Mouse (Mus musculus) intestine, embryonic 14.5 days (tissue): Measurements from ENCODE around the gene Plac1. TPM values are rescaled to one million over a fixed set of nuclear protein-coding genes. Genes with fewer than 3 reads are reported as not detected.

ENCODE experiments used
- ATAC-seq: fragments of 200-750 bp; cut with Nextera tagmentation; replicated peaks from 2 replicates; pipeline ENCODE4 v1.8.0; 2017; ENCODE audit warnings: low read depth, moderate number of reproducible peaks, moderate TSS enrichment, moderate library complexity; ENCODE audit not compliant: low FRiP score, low TSS enrichment
- DNase-seq: peaks from one replicate; pipeline ENCODE4 v3.0.0-alpha.2; 2018; ENCODE audit warnings: low spot score
- H3K27ac ChIP-seq: fragments of 300-500 bp; sonication (generic); 2 replicates; pipeline ENCODE4 v1.5.1; 2014; ENCODE audit warnings: low read depth, mild to moderate bottlenecking, control low read depth
- H3K27me3 ChIP-seq: fragments of 300-500 bp; sonication (generic); replicated peaks from 2 replicates; pipeline ENCODE4 v1.6.1; 2014; ENCODE audit warnings: low read length, control low read depth; ENCODE audit not compliant: control insufficient read depth, insufficient read depth
- H3K36me3 ChIP-seq: fragments of 300-500 bp; sonication (generic); 2 replicates; pipeline ENCODE4 v1.6.1; 2014; ENCODE audit warnings: low read length, control low read depth; ENCODE audit not compliant: control insufficient read depth, insufficient read depth
- H3K4me1 ChIP-seq: fragments of 300-500 bp; sonication (generic); replicated peaks from 2 replicates; pipeline ENCODE4 v1.6.1; 2014; ENCODE audit warnings: low read length, control low read depth, mixed read lengths; ENCODE audit not compliant: control insufficient read depth, insufficient read depth
- H3K4me2 ChIP-seq: fragments of 300-500 bp; sonication (generic); 2 replicates; pipeline ENCODE4 v1.6.1; 2014; ENCODE audit warnings: low read length
- H3K4me3 ChIP-seq: fragments of 300-500 bp; sonication (generic); 2 replicates; pipeline ENCODE4 v1.5.1; 2014; ENCODE audit warnings: low read depth, low read length, control low read depth, mixed read lengths
- H3K9ac ChIP-seq: fragments of 300-500 bp; sonication (generic); 2 replicates; pipeline ENCODE4 v1.6.1; 2014; ENCODE audit warnings: mild to moderate bottlenecking, low read length
- H3K9me3 ChIP-seq: fragments of 300-500 bp; sonication (generic); 2 replicates; pipeline ENCODE4 v1.6.1; 2016; ENCODE audit warnings: low read length, control low read depth; ENCODE audit not compliant: control insufficient read depth
- WGBS: fragments of 180-500 bp; shearing (Covaris S2); extraction: QIAGEN DNeasy Blood & Tissue Kit; methylation state at CpG from one replicate; pipeline ENCODE4 v1.1.7; 2014; 5-methylcytosine and 5-hydroxymethylcytosine counted together
- polyA plus RNA-seq: library from polyadenylated mRNA; unstranded; fragments of >200 nt; fragmentation: Nextera tagmentation; extraction: Ambion mirVana; gene quantifications from 2 replicates; pipeline ENCODE4 v1.2.1, GENCODE M21; 2014

The Plac1 gene
- polyA plus RNA-seq, 1 experiment from 2014 or later: 5.1 TPM

DNA sequence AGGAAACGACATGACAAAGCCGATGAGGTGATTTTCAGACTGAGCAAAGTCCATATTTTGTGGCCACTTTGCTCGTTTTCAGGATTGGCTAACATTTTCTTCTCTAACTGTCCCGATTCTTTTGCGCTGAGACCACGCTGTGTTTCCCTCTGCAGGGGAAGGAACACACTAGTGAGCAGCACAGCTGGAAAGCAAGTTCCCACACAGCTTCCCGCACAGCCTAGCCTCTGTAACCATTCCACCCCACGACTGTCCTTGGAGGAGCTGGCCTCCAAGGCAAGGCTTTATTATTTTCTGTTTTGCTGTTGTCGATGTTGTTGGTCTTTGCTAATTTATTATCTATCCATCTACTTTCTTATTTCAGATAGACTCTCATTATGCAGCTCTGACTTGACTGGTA lies 27.4 kb downstream of the Plac1 start:
- ATAC-seq (peak; percentile 34; the same call in 1 of the 2 replicates), DNase-seq (no peak)
- H3K36me3 ChIP-seq: no peaks in the 10 kb centered on the region
- no peak overlapping the region for H3K4me2 ChIP-seq
- peak overlapping the region; percentile 79 for H3K27ac ChIP-seq
- H3K9me3 ChIP-seq: no peaks in the 10 kb centered on the region
- WGBS: 41% methylated on average over 9 of the region's 9 CpGs
- H3K4me3 ChIP-seq: no peak overlapping the region
- H3K4me1 ChIP-seq: peaks cover 15% of the 10 kb centered on the region; the same call in 1 of the 2 replicates
- no peaks in the 10 kb centered on the region for H3K27me3 ChIP-seq
- H3K9ac ChIP-seq: no peak overlapping the region

DNA sequence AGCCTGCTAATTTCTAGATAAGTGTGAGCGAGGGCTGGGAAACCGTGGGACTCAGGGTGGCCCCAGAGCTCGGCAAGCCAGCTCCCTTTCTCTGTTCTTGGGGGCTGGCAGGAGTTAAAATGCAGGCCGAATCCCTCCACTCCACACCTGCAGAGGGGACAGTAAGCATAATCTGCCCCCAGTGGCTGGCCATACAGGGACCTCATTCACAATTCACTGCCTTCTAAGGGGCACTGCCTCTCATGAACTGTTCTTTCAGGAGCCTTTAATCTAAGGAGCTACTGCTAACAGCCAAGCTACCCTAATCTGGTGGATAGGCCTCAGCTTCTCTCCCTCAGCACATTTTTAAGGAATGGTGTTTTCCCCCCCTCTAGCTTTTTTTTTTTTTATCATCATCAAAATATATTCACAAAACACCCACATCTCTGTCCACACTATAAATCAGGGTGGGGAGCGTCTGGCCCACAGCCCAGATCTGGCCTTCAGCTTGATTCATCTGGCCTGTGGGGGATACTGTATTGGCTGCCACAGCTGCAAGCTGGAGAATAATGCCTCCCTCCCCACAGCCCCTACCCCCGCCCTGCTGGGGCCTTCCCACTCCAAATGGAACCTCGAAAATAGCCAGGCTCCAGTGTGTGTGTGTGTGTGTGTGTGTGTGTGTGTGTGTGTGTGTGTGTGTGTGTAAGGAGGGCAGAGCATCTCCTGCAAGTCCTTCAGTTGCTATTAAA lies 28.0 kb downstream of the Plac1 start:
- Histone ChIP-seq H3K9me3 (no peaks in the 10 kb centered on the region), H3K4me1 (peaks cover 15% of the 10 kb centered on the region; the same call in 1 of the 2 replicates), H3K4me3 (no peak overlapping the region), H3K36me3 (no peaks in the 10 kb centered on the region), H3K4me2 (no peak overlapping the region), H3K27ac (peak overlapping the region; percentile 79), H3K9ac (no peak overlapping the region), H3K27me3 (no peaks in the 10 kb centered on the region)
- WGBS: 27% methylated on average over 7 of the region's 7 CpGs
- ATAC-seq (peak; percentile 86), DNase-seq (peak; percentile 75)

DNA sequence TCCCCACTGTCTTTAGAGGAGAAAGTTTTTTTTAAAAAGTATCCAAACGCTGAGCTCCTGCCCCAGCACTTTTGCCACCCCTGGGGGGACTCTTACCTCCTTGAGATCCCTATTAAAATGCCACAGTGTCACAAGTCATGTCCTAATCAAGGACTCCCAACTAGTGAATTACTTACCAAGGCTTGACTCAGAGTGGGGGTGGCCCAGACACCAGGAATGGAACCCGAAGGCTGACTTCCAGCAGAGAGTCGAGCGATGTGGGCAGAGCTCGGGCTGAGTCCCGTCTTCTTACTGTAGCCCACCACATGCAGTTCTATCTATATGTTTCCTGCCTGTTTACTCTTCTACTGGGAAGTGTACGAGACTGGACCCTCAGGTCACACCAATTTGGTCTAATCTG lies 30.5 kb downstream of the Plac1 start:
- Histone ChIP-seq H3K27ac (no peak overlapping the region; the same call in 1 of the 2 replicates), H3K4me1 (peaks cover 11% of the 10 kb centered on the region; the same call in 1 of the 2 replicates), H3K4me3 (no peak overlapping the region), H3K9ac (no peak overlapping the region), H3K4me2 (no peak overlapping the region), H3K36me3 (no peaks in the 10 kb centered on the region), H3K9me3 (no peaks in the 10 kb centered on the region), H3K27me3 (no peaks in the 10 kb centered on the region)
- ATAC-seq (no peak), DNase-seq (no peak)
- WGBS: 60% methylated on average over 7 of the region's 7 CpGs

DNA sequence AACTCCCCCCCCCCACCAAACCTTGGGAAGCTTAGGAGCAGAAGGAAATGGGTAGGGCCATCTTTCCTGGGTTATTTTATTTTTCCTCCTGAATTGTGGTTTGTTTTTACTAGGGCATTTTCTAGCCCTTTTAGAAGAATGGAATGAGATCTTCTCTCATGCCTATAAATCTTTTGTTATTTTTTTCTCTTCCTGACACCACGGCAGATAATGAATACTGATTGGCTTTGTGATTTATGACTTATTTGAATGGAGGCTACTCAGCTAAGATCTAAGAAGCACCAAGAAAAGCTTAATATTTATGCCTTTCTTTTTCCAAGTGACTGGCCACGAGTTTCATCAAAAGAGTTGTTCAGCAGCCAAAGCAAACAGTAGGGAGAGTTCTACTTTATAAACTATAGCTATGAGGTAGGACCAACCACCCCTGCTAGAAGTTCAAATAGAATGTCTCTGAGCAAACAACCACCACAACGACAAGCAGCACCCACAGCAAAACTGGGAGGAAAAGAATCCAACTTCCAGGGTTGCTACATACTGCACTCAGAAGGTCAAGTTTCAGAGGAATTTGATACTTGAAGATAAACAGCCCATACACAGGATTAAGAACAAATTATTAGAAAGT lies 35.1 kb downstream of the Plac1 start:
- Histone ChIP-seq H3K9ac (no peak overlapping the region), H3K27me3 (no peaks in the 10 kb centered on the region), H3K36me3 (no peaks in the 10 kb centered on the region), H3K9me3 (no peaks in the 10 kb centered on the region), H3K4me3 (no peak overlapping the region), H3K4me2 (no peak overlapping the region), H3K4me1 (no peaks in the 10 kb centered on the region), H3K27ac (peak overlapping the region; percentile 22; the same call in 1 of the 2 replicates)
- 17% methylated on average over 3 of the region's 3 CpGs for WGBS
- DNase-seq (no peak), ATAC-seq (no peak)

DNA sequence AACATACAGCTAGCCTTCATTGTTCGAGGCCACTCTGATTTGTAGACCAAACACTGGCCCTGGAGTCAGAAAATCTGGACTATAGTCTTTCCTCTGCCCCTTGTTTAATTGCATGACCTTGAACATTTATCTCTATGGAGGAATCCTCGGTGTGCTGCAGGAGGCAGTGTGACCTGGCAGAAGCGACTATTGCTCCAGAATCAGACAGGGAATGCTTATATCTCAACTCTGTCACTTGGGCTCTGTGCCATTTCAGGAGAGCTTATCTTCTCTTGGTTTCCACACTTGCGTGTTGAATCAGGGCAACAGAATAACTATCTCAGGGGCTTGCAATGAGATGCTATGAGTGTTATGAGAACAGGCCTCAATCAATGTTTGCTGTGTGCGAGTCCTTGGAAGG lies 38.3 kb downstream of the Plac1 start:
- WGBS: 73% methylated on average over 5 of the region's 5 CpGs
- H3K4me1 ChIP-seq: no peaks in the 10 kb centered on the region
- no peak for ATAC-seq

DNA sequence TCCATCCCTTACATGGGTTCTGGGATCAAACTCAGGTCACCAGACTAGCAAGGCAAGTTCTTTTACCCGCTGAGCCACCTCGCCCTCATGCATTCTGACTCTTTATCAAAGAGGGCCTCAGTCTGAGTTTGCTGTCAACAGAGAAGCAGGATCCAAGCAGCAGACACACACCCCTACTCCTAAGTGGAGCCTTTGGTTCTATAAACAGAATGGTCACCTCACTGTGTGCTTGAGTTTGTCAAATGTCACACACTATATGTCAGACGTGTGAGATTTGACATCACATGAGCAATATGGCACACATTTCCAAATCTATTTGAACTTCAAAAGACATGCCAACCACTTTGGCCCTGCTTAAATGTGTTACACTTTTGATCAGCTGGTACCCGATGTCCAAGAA lies 42.2 kb downstream of the Plac1 start:
- WGBS: 74% methylated on average over 4 of the region's 4 CpGs
- Histone ChIP-seq H3K4me1 (no peaks in the 10 kb centered on the region), H3K9me3 (no peaks in the 10 kb centered on the region), H3K9ac (no peak overlapping the region), H3K27me3 (no peaks in the 10 kb centered on the region), H3K4me2 (no peak overlapping the region), H3K36me3 (no peaks in the 10 kb centered on the region), H3K27ac (no peak overlapping the region), H3K4me3 (no peak overlapping the region)
- no peak for DNase-seq
- no peak for ATAC-seq

More for the DNA sequence above, 38.3 kb downstream of the Plac1 start:
- no peak overlapping the region for H3K4me2 ChIP-seq
- H3K27me3 ChIP-seq: no peaks in the 10 kb centered on the region
- H3K27ac ChIP-seq: no peak overlapping the region
- H3K9me3 ChIP-seq: no peaks in the 10 kb centered on the region
- DNase-seq: no peak
- no peak overlapping the region for H3K4me3 ChIP-seq
- no peaks in the 10 kb centered on the region for H3K36me3 ChIP-seq
- no peak overlapping the region for H3K9ac ChIP-seq

DNA sequence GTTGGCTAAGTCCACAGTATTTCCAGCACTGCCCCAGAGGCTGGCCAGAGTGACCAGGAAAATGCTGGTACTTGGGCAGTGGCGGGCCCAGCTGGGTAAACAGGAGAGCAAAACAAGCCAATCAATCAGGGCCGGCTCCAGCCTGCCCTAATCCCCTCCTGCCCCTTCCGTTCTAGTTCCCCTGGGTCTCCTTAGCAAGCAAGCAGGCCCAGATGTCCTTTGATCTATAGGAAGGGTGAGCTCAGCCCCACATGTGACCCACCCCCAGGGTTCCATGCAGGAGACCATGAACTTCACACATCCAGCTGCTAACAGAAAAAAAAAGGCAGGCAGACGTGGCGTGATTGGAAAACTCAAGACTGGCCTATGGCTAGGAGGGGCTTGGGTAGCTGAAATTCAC lies 43.5 kb downstream of the Plac1 start:
- H3K4me3 ChIP-seq: no peak overlapping the region
- DNase-seq (no peak), ATAC-seq (no peak)
- H3K4me1 ChIP-seq: no peaks in the 10 kb centered on the region
- WGBS: 43% methylated on average over 5 of the region's 5 CpGs
- H3K36me3 ChIP-seq: no peaks in the 10 kb centered on the region
- no peaks in the 10 kb centered on the region for H3K9me3 ChIP-seq
- no peak overlapping the region for H3K4me2 ChIP-seq
- H3K27me3 ChIP-seq: no peaks in the 10 kb centered on the region
- H3K27ac ChIP-seq: no peak overlapping the region
- no peak overlapping the region for H3K9ac ChIP-seq

DNA sequence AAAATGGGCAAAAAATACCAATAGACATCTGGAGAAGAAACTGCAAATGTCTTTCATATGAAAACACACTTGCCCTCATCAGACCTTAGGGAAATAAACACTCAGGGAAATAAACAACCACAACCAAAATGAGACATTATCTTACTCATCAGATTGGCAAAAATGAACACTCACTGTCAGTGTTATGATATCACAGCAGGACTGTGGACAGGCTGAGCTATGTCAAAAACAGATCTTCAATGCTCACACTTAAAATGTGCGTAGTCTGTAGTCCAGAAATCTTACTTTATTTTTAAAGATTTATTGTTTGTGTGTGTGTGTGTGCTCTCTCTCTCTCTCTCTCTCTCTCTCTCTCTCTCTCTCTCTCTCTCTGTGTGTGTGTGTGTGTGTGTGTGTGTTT lies 51.2 kb downstream of the Plac1 start:
- Histone ChIP-seq H3K9me3 (no peaks in the 10 kb centered on the region), H3K4me2 (no peak overlapping the region), H3K27ac (no peak overlapping the region), H3K4me1 (no peaks in the 10 kb centered on the region), H3K4me3 (no peak overlapping the region), H3K27me3 (no peaks in the 10 kb centered on the region), H3K36me3 (no peaks in the 10 kb centered on the region), H3K9ac (no peak overlapping the region)
- ATAC-seq: no peak
- no peak for DNase-seq
- WGBS: 95% methylated on average over 1 of the region's 1 CpGs

DNA sequence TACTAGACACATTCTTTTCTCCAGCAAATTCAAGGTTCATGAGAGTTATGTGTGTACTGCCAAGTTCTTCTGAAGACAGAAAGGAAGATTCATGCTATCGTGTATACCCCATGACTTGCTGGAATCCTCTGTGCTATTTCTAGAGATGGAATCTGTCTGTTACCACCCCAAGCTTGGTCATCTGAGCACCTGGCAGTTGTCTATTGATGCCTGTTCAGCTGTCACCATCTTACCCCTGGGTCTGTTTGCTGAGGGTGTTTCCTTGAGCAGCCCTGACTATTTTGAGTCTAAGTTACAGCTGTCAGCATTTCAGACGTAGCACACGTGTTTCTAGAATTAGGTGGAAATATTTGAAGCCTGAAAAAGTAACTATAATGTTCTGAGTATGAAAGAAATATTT lies 60.1 kb downstream of the Plac1 start:
- Histone ChIP-seq H3K9me3 (no peaks in the 10 kb centered on the region), H3K4me1 (no peaks in the 10 kb centered on the region), H3K36me3 (no peaks in the 10 kb centered on the region), H3K27ac (no peak overlapping the region), H3K4me2 (no peak overlapping the region), H3K27me3 (no peaks in the 10 kb centered on the region), H3K4me3 (no peak overlapping the region), H3K9ac (no peak overlapping the region)
- ATAC-seq (no peak), DNase-seq (no peak)
- WGBS: 81% methylated on average over 3 of the region's 3 CpGs
